In genomic region chr5:122476078-122476477, GRCm38 (mm10) we compare ENCODE assay signal across 22 mouse cellular contexts.
"Had no signal": no experiment of that assay in that cellular context is flagged by ENCODE, and none has a peak within 500 bp of the region (broad histone marks: within the 10 kb centered on the region; RNA-seq: fewer than 3 reads in every experiment).

No protein-coding gene starts in this region.

- H3K4me2 ChIP-seq: heart, embryonic 11.5 days; heart, embryonic 13.5 days; hindbrain, embryonic 13.5 days; hindbrain, embryonic 15.5 days; limb, embryonic 12.5 days; liver, embryonic 11.5 days had no signal

- H3K9me3 ChIP-seq: heart, embryonic 13.5 days; hindbrain, embryonic 13.5 days; hindbrain, embryonic 15.5 days; limb, embryonic 10.5 days; limb, embryonic 12.5 days had no signal

- H3K27ac ChIP-seq: hindbrain, embryonic 13.5 days; hindbrain, embryonic 15.5 days; hindbrain, postnatal 0 days; layer of hippocampus, adult 2 months; left cerebral cortex, adult 2 months; limb, embryonic 10.5 days; limb, embryonic 12.5 days; liver, embryonic 14.5 days had no signal

- DNase-seq: forebrain, postnatal 0 days; gastrocnemius, postnatal 14 days; gastrocnemius, postnatal 36 days; heart, adult 18-20 months; heart, postnatal 10 days; kidney, adult 18-20 months; kidney, adult 8-10 months; kidney, postnatal 10 days; kidney, postnatal 25 days; kidney, postnatal 4 days had no signal

- H3K4me3 ChIP-seq: heart, embryonic 13.5 days; hindbrain, embryonic 13.5 days; hindbrain, embryonic 15.5 days; layer of hippocampus, adult 2 months; left cerebral cortex, adult 2 months; limb, embryonic 10.5 days; limb, embryonic 12.5 days had no signal

- H3K9ac ChIP-seq: forebrain, postnatal 0 days; heart, embryonic 13.5 days; hindbrain, embryonic 13.5 days; hindbrain, embryonic 15.5 days; limb, embryonic 12.5 days; liver, embryonic 14.5 days had no signal

- H3K27me3 ChIP-seq: heart, embryonic 13.5 days; hindbrain, embryonic 13.5 days; hindbrain, embryonic 15.5 days; limb, embryonic 12.5 days had no signal

- H3K4me1 ChIP-seq: hindbrain, embryonic 13.5 days; hindbrain, embryonic 15.5 days; limb, embryonic 10.5 days; limb, embryonic 12.5 days had no signal

- ATAC-seq: forebrain, postnatal 0 days; hindbrain, postnatal 0 days; intestine, postnatal 0 days had no signal
